Mouse (Mus musculus): ENCODE data around the gene 4930415O20Rik. TPM values are rescaled to one million over a fixed set of nuclear protein-coding genes. Genes with fewer than 3 reads are reported as not detected.

Gene 4930415O20Rik
- polyA plus RNA-seq, 1 experiment from 2014 or later = not detected

- ATAC-seq (replicated peaks; ENCODE audit: low FRiP score) (no peak), DNase-seq (ENCODE audit: low spot score) (no peak)
- Histone ChIP-seq H3K36me3 (ENCODE audit: control insufficient read depth, insufficient read depth, low read length) (peaks cover 2% of the 10 kb centered on the region; the same call in 1 of the 2 replicates), H3K9me3 (ENCODE audit: control insufficient read depth, low read length) (no peaks in the 10 kb centered on the region), H3K9ac (ENCODE audit: low read length) (no peak overlapping the region), H3K4me3 (ENCODE audit: low read depth, low read length) (no peak overlapping the region), H3K27ac (ENCODE audit: low read depth, low read length) (no peak overlapping the region), H3K27me3 (ENCODE audit: control insufficient read depth, insufficient read depth, low read length) (no peaks in the 10 kb centered on the region), H3K4me1 (replicated peaks; ENCODE audit: control insufficient read depth, insufficient read depth, low read length) (no peaks in the 10 kb centered on the region), H3K4me2 (ENCODE audit: low read depth, low read length, severe bottlenecking) (no peak overlapping the region)
- 97% methylated on average over 5 of the region's 5 CpGs for WGBS
These were observed 13.6 kb upstream of the 4930415O20Rik start for GRCm38 (mm10) chr15:98557186-98557585.

- Histone ChIP-seq H3K4me1 (replicated peaks; ENCODE audit: control insufficient read depth, insufficient read depth, low read length) (peaks cover 18% of the 10 kb centered on the region; the same call in 1 of the 2 replicates), H3K4me2 (ENCODE audit: low read depth, low read length, severe bottlenecking) (peak overlapping the region; percentile 74), H3K4me3 (ENCODE audit: low read depth, low read length) (peak overlapping the region; percentile 88), H3K27me3 (ENCODE audit: control insufficient read depth, insufficient read depth, low read length) (no peaks in the 10 kb centered on the region), H3K27ac (ENCODE audit: low read depth, low read length) (peak overlapping the region; percentile 81), H3K9ac (ENCODE audit: low read length) (peak overlapping the region; percentile 63), H3K9me3 (ENCODE audit: control insufficient read depth, low read length) (no peaks in the 10 kb centered on the region), H3K36me3 (ENCODE audit: control insufficient read depth, insufficient read depth, low read length) (peaks cover 4% of the 10 kb centered on the region; the same call in 1 of the 2 replicates)
- WGBS = 0% methylated on average over 15 of the region's 15 CpGs
- no peak for ATAC-seq (replicated peaks; ENCODE audit: low FRiP score)
- no peak for DNase-seq (ENCODE audit: low spot score)
These were observed 3.9 kb upstream of the 4930415O20Rik start for GRCm38 (mm10) chr15:98566973-98567277.

GRCm38 (mm10) chr15:98567278-98568134, 3.3 kb upstream of the 4930415O20Rik start:
- peaks cover 18% of the 10 kb centered on the region; the same call in 1 of the 2 replicates for H3K4me1 ChIP-seq (replicated peaks; ENCODE audit: control insufficient read depth, insufficient read depth, low read length)
- H3K9me3 ChIP-seq (ENCODE audit: control insufficient read depth, low read length) = no peaks in the 10 kb centered on the region
- ATAC-seq (replicated peaks; ENCODE audit: low FRiP score) (peak; percentile 96), DNase-seq (ENCODE audit: low spot score) (peak; percentile 99)
- under 1% methylated on average over 87 of the region's 88 CpGs for WGBS
- H3K9ac ChIP-seq (ENCODE audit: low read length) = peak overlapping the region; percentile 73
- no peaks in the 10 kb centered on the region for H3K27me3 ChIP-seq (ENCODE audit: control insufficient read depth, insufficient read depth, low read length)
- H3K4me2 ChIP-seq (ENCODE audit: low read depth, low read length, severe bottlenecking) = peak overlapping the region; percentile 74
- H3K4me3 ChIP-seq (ENCODE audit: low read depth, low read length) = peak overlapping the region; percentile 88
- H3K36me3 ChIP-seq (ENCODE audit: control insufficient read depth, insufficient read depth, low read length) = peaks cover 4% of the 10 kb centered on the region; the same call in 1 of the 2 replicates
- peak overlapping the region; percentile 81 for H3K27ac ChIP-seq (ENCODE audit: low read depth, low read length)

- 10% methylated on average over 22 of the region's 22 CpGs for WGBS
- H3K4me2 ChIP-seq (ENCODE audit: low read depth, low read length, severe bottlenecking) = peak overlapping the region; percentile 65
- peak overlapping the region; percentile 69 for H3K27ac ChIP-seq (ENCODE audit: low read depth, low read length)
- H3K4me1 ChIP-seq (replicated peaks; ENCODE audit: control insufficient read depth, insufficient read depth, low read length) = peaks cover 18% of the 10 kb centered on the region; the same call in 1 of the 2 replicates
- H3K9me3 ChIP-seq (ENCODE audit: control insufficient read depth, low read length) = no peaks in the 10 kb centered on the region
- peak overlapping the region; percentile 60 for H3K4me3 ChIP-seq (ENCODE audit: low read depth, low read length)
- no peak for DNase-seq (ENCODE audit: low spot score)
- H3K9ac ChIP-seq (ENCODE audit: low read length) = peak overlapping the region; percentile 73
- no peaks in the 10 kb centered on the region for H3K27me3 ChIP-seq (ENCODE audit: control insufficient read depth, insufficient read depth, low read length)
- peaks cover 3% of the 10 kb centered on the region; the same call in 1 of the 2 replicates for H3K36me3 ChIP-seq (ENCODE audit: control insufficient read depth, insufficient read depth, low read length)
- ATAC-seq (replicated peaks; ENCODE audit: low FRiP score) = peak; percentile 10; the same call in 1 of the 2 replicates
These were observed 2.4 kb upstream of the 4930415O20Rik start for GRCm38 (mm10) chr15:98568256-98569033.

GRCm38 (mm10) chr15:98569216-98569615, 1.6 kb upstream of the 4930415O20Rik start:
- H3K27ac ChIP-seq (ENCODE audit: low read depth, low read length) = no peak overlapping the region
- 80% methylated on average over 7 of the region's 7 CpGs for WGBS
- H3K9me3 ChIP-seq (ENCODE audit: control insufficient read depth, low read length) = no peaks in the 10 kb centered on the region
- H3K4me1 ChIP-seq (replicated peaks; ENCODE audit: control insufficient read depth, insufficient read depth, low read length) = peaks cover 18% of the 10 kb centered on the region; the same call in 1 of the 2 replicates
- peak overlapping the region; percentile 73; the same call in 1 of the 2 replicates for H3K9ac ChIP-seq (ENCODE audit: low read length)
- peak overlapping the region; percentile 65; the same call in 1 of the 2 replicates for H3K4me2 ChIP-seq (ENCODE audit: low read depth, low read length, severe bottlenecking)
- DNase-seq (ENCODE audit: low spot score) = no peak
- H3K27me3 ChIP-seq (ENCODE audit: control insufficient read depth, insufficient read depth, low read length) = no peaks in the 10 kb centered on the region
- H3K4me3 ChIP-seq (ENCODE audit: low read depth, low read length) = peak overlapping the region; percentile 60
- H3K36me3 ChIP-seq (ENCODE audit: control insufficient read depth, insufficient read depth, low read length) = no peaks in the 10 kb centered on the region
- no peak for ATAC-seq (replicated peaks; ENCODE audit: low FRiP score)

GRCm38 (mm10) chr15:98569795-98570365, 924 bp upstream of the 4930415O20Rik start:
- Histone ChIP-seq H3K4me1 (replicated peaks; ENCODE audit: control insufficient read depth, insufficient read depth, low read length) (peaks cover 18% of the 10 kb centered on the region; the same call in 1 of the 2 replicates), H3K9ac (ENCODE audit: low read length) (no peak overlapping the region), H3K4me2 (ENCODE audit: low read depth, low read length, severe bottlenecking) (no peak overlapping the region), H3K4me3 (ENCODE audit: low read depth, low read length) (no peak overlapping the region), H3K27ac (ENCODE audit: low read depth, low read length) (no peak overlapping the region), H3K36me3 (ENCODE audit: control insufficient read depth, insufficient read depth, low read length) (no peaks in the 10 kb centered on the region), H3K9me3 (ENCODE audit: control insufficient read depth, low read length) (no peaks in the 10 kb centered on the region), H3K27me3 (ENCODE audit: control insufficient read depth, insufficient read depth, low read length) (no peaks in the 10 kb centered on the region)
- 91% methylated on average over 4 of the region's 4 CpGs for WGBS
- ATAC-seq (replicated peaks; ENCODE audit: low FRiP score) (no peak), DNase-seq (ENCODE audit: low spot score) (no peak)

- DNase-seq (ENCODE audit: low spot score) (no peak), ATAC-seq (replicated peaks; ENCODE audit: low FRiP score) (no peak)
- no peak overlapping the region for H3K4me3 ChIP-seq (ENCODE audit: low read depth, low read length)
- no peak overlapping the region for H3K4me2 ChIP-seq (ENCODE audit: low read depth, low read length, severe bottlenecking)
- H3K4me1 ChIP-seq (replicated peaks; ENCODE audit: control insufficient read depth, insufficient read depth, low read length) = 0 out of 2 replicates have a peak, but pooled peaks cover 5% of the 10 kb centered on the region
- no peaks in the 10 kb centered on the region for H3K36me3 ChIP-seq (ENCODE audit: control insufficient read depth, insufficient read depth, low read length)
- H3K9me3 ChIP-seq (ENCODE audit: control insufficient read depth, low read length) = no peaks in the 10 kb centered on the region
- no peak overlapping the region for H3K9ac ChIP-seq (ENCODE audit: low read length)
- no peaks in the 10 kb centered on the region for H3K27me3 ChIP-seq (ENCODE audit: control insufficient read depth, insufficient read depth, low read length)
- WGBS = 78% methylated on average over 4 of the region's 4 CpGs
- no peak overlapping the region for H3K27ac ChIP-seq (ENCODE audit: low read depth, low read length)
These were observed 2.5 kb downstream of the 4930415O20Rik start for GRCm38 (mm10) chr15:98573293-98573692.

- Histone ChIP-seq H3K27ac (ENCODE audit: low read depth, low read length) (no peak overlapping the region), H3K9ac (ENCODE audit: low read length) (no peak overlapping the region), H3K27me3 (ENCODE audit: control insufficient read depth, insufficient read depth, low read length) (no peaks in the 10 kb centered on the region; the same call in 1 of the 2 replicates), H3K9me3 (ENCODE audit: control insufficient read depth, low read length) (no peaks in the 10 kb centered on the region), H3K4me3 (ENCODE audit: low read depth, low read length) (no peak overlapping the region), H3K4me2 (ENCODE audit: low read depth, low read length, severe bottlenecking) (no peak overlapping the region), H3K4me1 (replicated peaks; ENCODE audit: control insufficient read depth, insufficient read depth, low read length) (no peaks in the 10 kb centered on the region), H3K36me3 (ENCODE audit: control insufficient read depth, insufficient read depth, low read length) (no peaks in the 10 kb centered on the region)
- no peak for ATAC-seq (replicated peaks; ENCODE audit: low FRiP score)
- DNase-seq (ENCODE audit: low spot score) = no peak
- 89% methylated on average over 2 of the region's 2 CpGs for WGBS
These were observed 8.5 kb downstream of the 4930415O20Rik start for GRCm38 (mm10) chr15:98579310-98579709.
